Mouse (Mus musculus) urinary bladder, adult 2 months (tissue): ENCODE measurements around the gene Rgs13. TPM values are rescaled to one million over a fixed set of nuclear protein-coding genes. Genes with fewer than 3 reads are reported as not detected.

Experiments
- DNase-seq: peaks from one replicate; pipeline ENCODE4 v3.0.0; 2022; ENCODE audit warnings: low spot score
- polyA plus RNA-seq: library from polyadenylated mRNA; depleted of rRNA; stranded (reverse); fragments of >200 nt; gene quantifications from 2 replicates; pipeline ENCODE4 v1.2.3, GENCODE M21; 2012; rRNA removed

The Rgs13 gene
- polyA plus RNA-seq, result 0.04 and 0.08 TPM in 2 replicates

GRCm38 (mm10) chr1:144177166-144177565 lies at the start of gene Rgs13:
Gene Rgs13, minus strand, starts transcription at chr1:144177372.
- no peak for DNase-seq

DNA sequence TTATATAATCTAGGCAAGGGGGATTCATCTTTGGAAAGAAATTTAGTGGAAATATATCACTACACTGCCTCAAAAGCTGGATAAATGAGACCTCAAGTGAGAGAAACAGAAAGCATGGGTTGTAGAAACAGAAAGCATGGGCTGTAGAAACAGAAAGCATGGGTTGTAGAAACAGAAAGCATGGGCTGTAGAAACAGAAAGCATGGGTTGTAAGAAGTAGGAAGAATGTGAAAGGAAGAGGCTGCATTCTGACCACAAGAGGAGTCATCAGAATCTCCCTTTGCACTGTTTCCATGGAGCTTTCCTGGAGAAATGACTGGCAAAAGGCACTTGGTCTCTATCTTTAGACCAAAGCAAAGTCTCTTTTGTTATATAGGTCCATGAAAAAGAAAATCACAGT lies 38.1 kb upstream of the Rgs13 start:
- no peak for DNase-seq

- no peak for DNase-seq
Measured at GRCm38 (mm10) chr1:144210912-144211311, 33.7 kb upstream of the Rgs13 start.

DNA sequence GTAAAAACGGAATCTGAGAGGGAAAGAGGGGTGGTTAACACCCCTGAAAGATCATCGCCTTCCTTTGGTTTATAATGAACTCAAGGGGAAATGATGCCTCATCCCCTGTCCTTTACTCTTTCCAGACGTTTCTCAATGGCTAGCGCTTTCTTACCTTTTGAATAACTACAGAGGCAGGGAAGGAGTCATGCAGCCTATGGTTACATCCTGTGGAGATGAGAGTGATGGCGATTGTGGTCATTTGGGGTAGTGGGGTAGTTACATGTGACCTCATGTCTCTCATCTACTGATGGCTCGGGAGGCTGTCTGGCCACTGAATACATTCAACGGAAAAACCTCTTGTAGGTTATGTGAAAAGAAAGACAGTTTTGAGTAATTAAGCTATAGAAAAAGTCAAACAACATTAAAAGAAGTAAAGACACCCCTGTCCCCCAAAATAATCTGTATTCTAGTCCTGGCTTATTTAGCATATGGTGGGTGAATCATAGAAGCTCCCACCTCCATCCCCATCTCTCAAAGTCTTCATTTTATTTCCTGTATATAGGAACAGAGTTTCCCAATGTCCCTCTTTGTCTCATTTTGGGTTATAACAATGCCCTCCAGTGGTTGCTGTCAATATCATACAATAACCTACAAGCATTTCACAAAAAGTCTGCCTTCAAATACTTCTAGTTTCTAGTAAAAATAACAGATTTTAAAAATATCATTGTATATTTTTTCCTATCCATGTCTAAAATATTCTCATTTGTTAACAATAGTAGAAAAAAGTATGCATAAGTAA lies 29.3 kb upstream of the Rgs13 start:
- no peak for DNase-seq

GRCm38 (mm10) chr1:144204766-144205165 lies 27.6 kb upstream of the Rgs13 start:
- no peak for DNase-seq

DNA sequence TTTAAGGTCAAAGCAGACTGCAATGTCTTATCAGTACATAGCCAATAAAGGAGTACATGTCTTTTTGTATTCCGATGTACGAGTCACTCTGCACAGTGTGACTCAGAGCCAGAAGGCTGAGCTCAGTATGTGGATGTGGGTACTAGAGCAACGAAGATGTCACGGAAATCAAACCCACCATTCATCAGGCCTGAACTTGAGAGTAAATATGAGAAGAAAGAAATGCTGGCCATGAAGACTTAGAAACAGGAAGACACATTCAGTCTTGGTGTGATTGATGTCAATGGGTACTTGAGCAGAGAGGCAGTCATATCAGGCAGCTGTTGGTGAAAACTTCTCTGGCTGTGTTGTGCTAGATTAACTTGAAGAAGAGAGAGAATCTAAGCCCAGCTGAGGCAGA lies 25.8 kb upstream of the Rgs13 start:
- no peak for DNase-seq

DNA sequence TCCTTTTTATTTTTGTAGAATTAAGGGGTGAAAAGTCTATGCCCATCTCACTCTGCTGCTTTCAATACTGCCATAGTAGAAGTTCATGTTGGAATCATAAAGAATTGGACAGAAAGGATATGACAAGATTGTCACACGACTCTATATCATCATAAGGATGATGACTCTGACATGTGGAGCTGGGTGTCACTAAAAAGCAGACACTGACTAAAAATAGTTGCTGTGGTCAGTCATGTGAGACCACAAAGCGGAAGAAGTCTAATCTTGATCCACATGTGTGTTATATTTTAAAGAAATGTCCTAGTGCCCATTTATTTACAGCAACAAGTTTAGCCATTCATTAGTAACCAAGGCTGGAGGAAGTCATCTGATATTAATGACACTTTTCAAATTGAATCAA lies 23.3 kb upstream of the Rgs13 start:
- DNase-seq, result no peak

DNA sequence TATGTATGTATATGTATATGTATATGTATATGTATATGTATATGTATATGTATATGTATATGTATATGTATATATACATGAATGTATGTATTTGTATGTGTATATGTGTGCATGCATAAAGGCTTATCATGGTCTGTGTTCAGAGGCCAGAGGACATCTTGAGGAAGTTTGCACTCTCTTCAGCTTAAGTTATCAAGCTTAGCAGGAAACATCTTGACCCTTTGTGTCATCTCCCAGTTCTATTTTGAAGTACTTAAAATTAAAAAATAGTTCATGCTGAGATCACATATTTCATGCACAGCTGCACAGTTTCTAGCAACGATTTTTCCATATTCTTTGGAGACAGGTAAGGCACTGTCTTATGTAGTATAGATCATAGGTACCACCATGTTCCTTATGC lies 22.4 kb upstream of the Rgs13 start:
- DNase-seq, result no peak

DNA sequence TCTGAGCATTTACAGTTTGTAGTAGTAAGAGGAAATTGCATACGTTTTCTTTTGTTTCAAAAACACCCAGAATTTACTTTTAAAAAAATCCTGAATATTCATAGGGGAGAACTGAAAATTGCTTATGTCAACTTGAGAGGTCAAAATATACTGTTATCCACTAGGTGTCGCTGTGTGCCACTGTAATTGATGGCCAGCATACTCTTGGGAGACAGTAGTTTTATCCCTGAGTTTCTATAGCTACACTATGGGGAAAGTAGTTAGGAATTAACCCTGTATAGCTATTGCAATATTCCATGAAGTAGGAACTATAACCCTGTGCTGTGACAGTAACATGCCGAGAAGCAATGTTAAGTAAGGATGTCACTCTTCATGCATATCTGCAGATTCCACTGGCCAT lies 20.5 kb upstream of the Rgs13 start:
- no peak for DNase-seq

GRCm38 (mm10) chr1:144186655-144187396 lies 9.7 kb upstream of the Rgs13 start:
- no peak for DNase-seq

- no peak for DNase-seq
Measured at GRCm38 (mm10) chr1:144184955-144185715, 8.0 kb upstream of the Rgs13 start.

GRCm38 (mm10) chr1:144183622-144184021 lies 6.5 kb upstream of the Rgs13 start:
- DNase-seq, result no peak

- no peak for DNase-seq
Measured at GRCm38 (mm10) chr1:144179559-144179958, 2.4 kb upstream of the Rgs13 start.

GRCm38 (mm10) chr1:144178281-144178957 lies 1.2 kb upstream of the Rgs13 start:
- no peak for DNase-seq

DNA sequence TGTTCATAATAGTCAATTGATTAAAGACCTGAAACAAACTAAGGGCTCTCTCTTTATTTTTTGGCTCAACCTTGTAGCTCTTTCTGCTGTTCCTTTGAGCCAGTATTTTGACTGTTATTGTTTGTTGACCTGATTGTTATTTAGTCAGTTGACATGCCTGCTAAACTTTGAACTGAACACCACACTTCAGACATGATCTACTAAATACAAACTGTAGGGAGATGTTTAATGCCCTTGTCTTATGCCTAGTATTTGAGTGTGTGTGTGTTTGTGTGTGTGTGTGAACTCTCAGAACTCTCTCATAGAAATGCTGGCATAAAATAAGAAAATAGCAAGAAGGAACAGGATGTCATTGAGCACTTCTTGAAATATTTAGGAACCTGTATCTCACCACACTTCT lies 448 bp upstream of the Rgs13 start:
- no peak for DNase-seq

GRCm38 (mm10) chr1:144174760-144175159 lies 2.4 kb downstream of the Rgs13 start:
- DNase-seq, result no peak

GRCm38 (mm10) chr1:144173568-144174036 lies 3.6 kb downstream of the Rgs13 start:
- DNase-seq, result no peak

- DNase-seq, result no peak
Measured at GRCm38 (mm10) chr1:144168921-144169320, 8.3 kb downstream of the Rgs13 start.

- DNase-seq, result no peak
Measured at GRCm38 (mm10) chr1:144167761-144168160, 9.4 kb downstream of the Rgs13 start.

DNA sequence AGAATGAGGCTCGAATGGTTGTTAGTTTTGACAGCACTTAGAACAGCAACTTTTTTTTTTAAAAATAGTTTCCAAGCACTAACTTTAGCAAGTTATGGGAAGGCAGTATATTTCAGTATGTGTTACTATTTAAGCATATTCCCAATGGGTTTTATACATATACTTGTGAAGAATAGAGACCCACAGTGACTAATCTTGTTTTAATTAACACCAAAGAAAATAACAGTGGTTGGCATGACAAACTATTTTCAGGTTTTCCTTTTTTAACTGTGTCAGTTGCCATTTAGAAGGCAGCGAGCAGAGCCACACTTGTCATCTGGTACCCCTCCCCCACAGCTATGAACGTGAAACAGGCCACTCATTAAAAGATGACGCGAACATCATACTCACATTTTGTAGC lies 10.3 kb downstream of the Rgs13 start:
- no peak for DNase-seq

DNA sequence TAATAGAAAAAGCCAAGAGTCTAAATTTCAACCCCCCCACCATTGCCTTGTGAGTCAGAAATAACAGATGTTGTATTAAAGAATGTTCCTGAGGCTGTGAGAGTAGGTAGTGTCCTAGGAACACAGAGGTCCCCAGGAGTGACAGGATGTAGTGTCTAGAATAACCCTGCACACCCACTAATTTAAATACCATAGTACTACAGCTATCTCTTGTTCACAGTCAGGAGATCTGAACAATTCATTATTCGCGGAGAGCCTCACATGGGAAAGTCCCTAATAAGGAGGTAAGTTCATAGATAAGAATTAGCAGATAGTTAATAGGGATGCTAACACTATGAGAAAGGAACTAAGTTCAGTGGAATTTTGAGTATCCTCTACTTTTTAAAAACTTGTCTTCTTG lies 10.9 kb downstream of the Rgs13 start:
- no peak for DNase-seq

DNA sequence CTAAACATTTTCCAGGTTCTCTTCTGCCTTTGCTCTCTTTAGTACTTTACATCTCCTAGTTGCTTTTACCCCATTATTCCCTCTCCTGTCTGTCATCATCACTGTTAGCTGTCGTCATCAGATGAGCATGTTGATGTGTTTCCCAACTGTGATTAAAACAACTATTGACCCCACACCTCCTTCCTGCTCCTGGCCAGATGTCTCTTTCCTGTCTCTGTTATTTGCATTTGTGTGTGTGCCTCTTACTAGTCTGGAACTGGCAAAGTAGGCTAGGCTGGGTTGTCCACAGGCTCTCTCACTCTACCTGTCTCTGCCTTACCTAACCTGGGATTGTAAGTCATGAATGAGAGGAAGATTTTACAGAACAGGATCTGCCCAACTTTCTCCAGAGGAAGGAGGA lies 24.6 kb downstream of the Rgs13 start:
- no peak for DNase-seq
